Mouse (Mus musculus): ENCODE measurements around the gene Sim2. TPM values are rescaled to one million over a fixed set of nuclear protein-coding genes. Genes with fewer than 3 reads are reported as not detected.

Gene Sim2
- 0.09 and 0.13 TPM in 2 replicates for polyA plus RNA-seq (2012; rRNA removed)

DNA sequence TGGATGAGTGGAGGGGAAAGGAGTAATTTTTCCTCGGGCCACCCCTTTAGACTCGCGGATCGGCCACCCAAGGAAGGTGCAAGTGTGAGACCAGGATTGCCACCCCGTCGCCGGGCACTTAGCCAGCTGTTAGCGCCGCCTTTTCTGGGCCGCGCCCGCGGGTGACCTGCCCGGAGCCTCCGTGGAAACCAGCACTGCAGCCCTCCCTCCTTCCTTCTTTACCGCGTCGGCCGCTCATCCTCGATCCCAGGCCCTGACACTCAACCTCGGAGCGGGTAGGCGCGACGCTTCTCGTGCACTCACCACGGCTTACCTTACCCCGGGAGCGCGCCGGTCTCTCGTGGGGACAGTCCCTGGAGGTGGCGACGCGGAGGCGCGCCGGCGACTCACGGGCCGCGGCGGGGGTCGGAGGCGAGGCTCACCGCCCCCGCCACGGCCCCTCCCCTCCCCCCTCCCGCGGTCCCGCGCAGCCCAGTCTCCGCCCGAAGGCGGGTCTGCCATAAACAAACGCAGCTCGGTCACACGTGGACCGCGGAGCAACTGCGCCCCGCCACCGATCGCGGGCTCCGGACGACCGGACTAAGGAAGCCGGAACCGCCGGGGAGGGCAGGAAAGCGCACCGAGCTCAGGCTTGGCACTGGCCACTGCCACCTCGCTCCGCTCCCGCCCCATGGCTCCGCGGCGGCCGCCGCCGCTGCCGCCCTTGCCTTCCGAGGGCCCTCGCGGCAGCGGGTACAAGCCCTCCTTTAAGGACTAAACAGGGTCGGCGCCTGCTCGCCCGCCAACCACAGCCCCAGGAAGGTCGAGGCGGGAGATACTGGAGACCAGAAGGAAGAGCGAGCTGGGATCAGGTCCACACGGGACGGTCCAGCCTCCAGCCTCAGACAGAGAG is at the start of gene Sim2:
Gene Sim2 (plus strand): TSS at position 221 of the 892 bp plus-strand sequence.
- DNase-seq (ENCODE audit: low read depth): no peak

DNA sequence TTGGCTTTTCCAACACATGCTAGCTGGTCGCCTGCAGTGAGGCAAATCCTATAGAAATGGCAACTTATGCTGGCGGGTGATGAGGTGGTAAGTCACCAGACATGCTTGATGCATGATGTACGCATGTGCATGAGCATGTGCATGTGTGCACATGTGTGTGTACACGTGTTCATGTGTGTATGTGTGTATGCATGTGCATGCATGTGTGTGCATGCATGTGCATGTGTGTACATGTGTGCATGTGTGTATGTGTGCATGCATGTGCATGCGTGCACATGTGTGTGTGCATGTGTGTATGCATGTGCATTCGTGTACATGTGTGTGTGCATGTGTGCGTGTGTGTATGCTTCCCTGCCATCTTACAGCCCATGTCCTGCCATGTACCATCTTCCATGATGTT is 47.5 kb upstream of the Sim2 start:
- no peak for DNase-seq (ENCODE audit: low read depth)

DNA sequence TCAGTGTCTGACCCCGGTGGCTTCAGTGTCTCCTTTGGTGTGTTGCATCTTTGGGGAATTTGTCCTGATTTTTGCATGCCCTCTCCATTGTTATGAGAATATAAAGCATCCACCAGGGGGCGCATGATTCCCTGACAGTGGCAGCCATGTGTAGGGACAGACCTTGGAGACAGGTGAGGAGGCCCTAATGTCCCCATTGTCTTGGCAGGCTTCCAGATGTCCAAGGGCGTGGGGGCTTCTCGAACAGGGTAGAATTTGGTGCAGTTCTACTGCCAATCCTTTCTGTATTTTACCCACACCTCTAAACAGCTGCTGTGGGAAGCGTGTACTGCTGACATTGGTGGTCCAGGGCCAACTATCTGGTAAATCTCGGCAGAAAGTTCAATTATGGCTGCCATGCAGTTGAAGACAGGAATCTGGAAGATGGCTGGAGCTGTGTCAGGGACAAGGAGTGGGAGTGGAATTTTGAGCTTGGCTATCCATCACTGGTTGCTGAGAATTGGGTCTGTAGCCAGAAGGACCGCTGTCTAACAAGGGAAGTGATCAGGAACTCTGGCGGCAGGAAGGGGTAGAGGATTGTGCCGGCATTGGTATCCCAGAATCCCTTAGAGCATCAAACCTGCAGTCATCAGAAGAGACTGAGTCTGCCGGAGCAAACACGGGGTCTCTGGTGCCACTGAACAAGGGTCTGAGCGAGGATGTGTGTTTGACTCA is 46.3 kb upstream of the Sim2 start:
- no peak for DNase-seq (ENCODE audit: low read depth)

DNA sequence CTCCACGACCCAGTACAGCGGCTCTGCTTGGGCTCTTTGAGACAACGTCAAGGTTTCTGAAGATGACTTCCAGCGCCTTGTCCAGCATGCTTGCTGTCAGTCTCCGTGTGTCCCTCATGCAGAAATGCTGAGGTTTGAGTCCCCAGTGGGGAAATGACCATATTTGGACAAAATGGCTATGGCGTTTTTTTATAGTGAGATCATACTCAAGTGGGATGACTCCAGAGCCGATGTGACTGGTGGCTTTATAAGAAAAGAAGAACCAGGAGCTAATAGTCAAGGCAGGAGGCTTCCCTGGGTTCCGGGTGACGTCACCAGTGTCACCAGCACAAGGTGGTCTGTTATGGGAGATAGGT is 45.8 kb upstream of the Sim2 start:
- DNase-seq (ENCODE audit: low read depth): no peak

- no peak for DNase-seq (ENCODE audit: low read depth)
These were observed 44.2 kb upstream of the Sim2 start for GRCm38 (mm10) chr16:94040485-94040884.

DNA sequence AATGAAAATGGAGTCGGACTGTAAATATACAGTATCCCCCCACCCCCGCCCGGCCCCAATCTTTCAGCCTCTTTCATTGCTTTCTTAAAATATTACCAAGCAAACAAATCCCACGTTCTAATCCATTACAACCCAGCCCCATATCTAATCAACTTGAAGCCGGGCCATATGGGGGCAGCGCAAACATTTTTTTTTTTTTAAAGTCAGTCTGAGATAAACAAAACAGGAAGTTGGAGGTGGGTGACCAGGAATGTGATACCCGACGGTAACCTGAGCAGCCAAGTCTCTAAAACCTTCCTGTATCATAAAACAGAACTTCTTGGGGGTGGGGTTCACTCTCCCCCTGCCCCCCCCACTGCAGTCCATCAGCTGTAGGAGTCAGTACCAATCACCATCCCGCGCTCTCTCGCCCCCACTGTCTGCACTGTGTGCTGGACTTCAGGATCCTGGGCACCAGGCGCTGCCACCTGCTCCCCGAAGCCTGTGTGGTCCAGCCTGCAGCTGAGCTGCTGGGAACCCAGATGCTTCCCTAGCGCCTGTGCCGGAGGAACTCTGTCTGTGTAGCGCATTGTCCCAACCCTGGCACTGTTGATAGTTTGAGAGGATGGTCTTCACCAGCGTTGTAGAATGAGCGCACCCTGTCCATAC is 43.5 kb upstream of the Sim2 start:
- DNase-seq (ENCODE audit: low read depth): no peak

- no peak for DNase-seq (ENCODE audit: low read depth)
These were observed 40.9 kb upstream of the Sim2 start for GRCm38 (mm10) chr16:94043797-94044196.

DNA sequence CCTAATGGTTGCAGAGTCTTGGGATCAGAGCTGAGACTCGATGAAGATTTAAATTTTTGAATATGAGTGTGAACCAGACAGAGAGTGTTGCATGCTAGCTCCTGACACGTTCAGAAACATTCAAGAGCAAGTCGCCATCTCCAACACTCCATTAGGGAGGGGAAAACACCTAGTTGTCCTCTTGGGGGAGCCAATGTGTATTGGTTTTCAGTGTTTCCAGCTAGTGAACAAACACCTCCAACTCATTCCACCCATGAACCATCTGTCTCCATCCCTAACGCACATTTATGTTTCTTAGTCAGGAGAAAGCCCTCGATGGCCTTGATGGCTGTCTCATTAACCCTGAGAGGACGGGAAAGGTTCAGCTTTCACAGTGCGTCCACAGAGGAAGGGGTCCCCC is 39.7 kb upstream of the Sim2 start:
- DNase-seq (ENCODE audit: low read depth): no peak

DNA sequence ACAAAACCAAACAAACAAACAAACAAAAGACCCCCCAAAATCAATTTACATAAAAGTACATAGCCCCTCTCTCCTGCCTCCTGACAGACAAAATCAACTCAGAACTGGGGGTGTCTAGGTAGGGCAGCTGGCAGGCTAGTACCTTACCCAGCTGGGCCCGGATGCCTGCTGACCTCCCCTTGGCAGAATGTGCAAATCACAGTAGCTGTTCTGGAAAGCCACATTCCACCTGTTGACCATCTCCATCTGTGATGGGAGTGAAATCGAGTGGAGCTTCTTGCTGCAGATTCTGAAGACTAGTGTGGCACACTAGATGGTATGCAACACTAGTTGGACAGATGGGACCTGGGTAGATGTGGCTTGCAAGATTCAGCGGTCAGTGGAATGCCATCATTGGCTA is 34.4 kb upstream of the Sim2 start:
- DNase-seq (ENCODE audit: low read depth): no peak

GRCm38 (mm10) chr16:94055176-94055575 is 29.6 kb upstream of the Sim2 start:
- DNase-seq (ENCODE audit: low read depth): no peak

GRCm38 (mm10) chr16:94055576-94055975 is 29.2 kb upstream of the Sim2 start:
- no peak for DNase-seq (ENCODE audit: low read depth)

GRCm38 (mm10) chr16:94059820-94060219 is 24.9 kb upstream of the Sim2 start:
- no peak for DNase-seq (ENCODE audit: low read depth)

DNA sequence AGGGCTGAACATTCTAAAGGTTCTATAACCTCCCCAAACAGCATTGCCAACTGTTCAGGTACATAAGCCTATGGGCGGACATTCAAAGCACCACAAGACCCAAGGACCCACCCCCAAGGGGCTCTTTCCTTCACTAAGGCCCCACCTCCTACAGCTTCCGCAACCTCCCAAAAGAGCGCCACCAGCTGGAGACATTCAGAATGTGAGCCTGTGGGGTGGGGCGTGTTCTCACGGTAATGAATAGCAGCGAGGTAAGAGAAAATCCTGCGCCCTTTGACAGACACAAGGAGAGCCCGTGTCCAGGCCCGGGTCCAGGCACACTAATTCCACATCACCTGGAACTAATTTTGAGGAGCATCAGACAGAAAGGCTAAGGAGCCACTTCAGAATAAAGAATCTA is 20.5 kb upstream of the Sim2 start:
- DNase-seq (ENCODE audit: low read depth): no peak

GRCm38 (mm10) chr16:94065728-94066674 is 18.7 kb upstream of the Sim2 start:
- DNase-seq (ENCODE audit: low read depth): no peak

DNA sequence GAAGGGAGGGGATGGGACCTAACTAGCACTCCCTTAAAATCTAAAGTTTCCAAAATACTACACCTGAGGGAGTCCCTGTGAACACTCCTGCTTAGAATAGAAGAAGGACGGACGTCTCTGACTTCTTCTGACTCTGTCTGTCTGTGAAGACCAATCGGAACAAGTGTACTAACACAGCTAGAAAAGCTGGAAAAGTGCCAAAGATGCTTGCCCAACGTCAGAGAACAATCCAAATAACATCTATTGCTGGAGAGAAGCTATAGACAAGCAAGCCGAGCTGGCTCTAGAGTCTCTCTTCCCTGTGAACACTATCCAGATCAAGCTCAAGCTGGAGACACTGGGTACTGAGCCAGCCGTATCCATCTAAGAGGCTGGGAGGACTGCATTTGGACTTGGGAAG is 18.0 kb upstream of the Sim2 start:
- peak; percentile 26 for DNase-seq (ENCODE audit: low read depth)

DNA sequence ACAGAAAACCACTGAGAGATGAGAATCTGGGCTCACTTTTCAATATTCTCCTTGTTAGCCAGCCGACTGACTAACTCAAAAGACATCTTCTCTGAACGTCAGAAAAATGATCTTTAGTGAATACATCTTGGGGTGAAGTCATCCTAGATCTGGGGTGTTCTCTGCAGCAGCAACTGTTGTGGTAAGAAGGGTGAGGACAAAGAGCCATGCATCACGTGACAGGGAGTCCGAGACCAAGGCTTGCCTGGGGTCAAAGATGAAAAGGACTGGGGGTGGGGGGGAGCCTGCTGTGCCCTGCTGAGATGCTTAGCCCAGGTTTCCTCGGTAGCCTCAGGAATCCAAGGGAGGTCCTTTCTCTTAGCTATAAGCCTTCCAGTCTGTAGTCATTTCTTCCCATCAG is 17.5 kb upstream of the Sim2 start:
- DNase-seq (ENCODE audit: low read depth): no peak

DNA sequence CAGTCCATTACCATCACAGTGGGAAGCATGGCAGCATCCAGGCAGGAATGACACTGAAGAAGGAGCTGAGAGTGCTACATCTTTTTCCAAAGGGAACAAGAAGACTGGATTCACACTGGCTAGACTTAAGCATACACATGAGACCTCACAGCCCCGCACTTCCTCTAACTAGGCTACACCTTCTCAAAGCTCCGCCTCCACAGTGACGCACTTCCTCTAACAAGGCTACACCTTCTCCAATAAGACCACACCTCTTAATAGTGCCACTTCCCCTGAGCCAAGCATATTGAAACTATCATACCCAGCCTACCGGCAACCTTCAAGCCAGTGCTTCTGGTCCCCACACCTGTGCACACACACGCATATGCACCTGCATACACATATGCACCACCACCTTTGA is 15.7 kb upstream of the Sim2 start:
- DNase-seq (ENCODE audit: low read depth): no peak

DNA sequence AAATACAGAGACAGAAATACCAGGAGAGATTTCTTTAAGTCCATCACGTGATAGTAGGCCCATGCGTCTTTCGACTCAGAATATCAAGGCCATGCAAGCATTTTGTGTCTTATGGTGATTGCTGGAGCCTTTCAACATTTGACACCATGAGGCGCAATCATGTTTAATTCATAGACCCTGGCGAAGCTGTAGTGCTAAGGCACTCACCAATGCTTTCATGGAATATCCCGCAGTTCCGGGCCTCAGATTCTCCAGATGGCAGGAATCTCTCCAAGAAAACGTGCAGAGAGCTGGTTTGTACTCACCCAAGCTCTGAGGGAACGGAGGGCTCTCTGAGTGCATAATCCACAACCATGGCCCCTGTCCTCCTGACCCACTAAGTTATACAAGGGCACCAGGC is 13.8 kb upstream of the Sim2 start:
- DNase-seq (ENCODE audit: low read depth): no peak

DNA sequence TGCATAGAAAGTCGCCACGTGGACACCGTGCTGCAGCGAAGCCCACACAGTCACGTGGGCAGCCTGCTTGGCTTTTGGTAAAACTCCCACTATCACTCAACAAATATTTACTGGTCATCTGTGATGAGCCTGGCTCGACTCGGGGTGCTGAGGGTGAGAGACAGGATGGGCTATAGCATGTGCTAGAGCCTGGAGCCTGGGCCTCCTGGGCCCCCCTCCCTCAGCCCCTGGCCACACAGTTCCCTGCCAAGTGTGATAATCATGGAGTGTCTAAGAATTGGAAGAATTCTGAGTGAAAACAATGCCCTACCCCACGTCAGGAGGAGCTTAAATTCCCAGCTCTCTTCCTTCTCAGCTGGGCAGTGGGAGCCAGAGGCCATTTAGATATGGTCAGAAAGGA is 13.3 kb upstream of the Sim2 start:
- DNase-seq (ENCODE audit: low read depth): no peak

DNA sequence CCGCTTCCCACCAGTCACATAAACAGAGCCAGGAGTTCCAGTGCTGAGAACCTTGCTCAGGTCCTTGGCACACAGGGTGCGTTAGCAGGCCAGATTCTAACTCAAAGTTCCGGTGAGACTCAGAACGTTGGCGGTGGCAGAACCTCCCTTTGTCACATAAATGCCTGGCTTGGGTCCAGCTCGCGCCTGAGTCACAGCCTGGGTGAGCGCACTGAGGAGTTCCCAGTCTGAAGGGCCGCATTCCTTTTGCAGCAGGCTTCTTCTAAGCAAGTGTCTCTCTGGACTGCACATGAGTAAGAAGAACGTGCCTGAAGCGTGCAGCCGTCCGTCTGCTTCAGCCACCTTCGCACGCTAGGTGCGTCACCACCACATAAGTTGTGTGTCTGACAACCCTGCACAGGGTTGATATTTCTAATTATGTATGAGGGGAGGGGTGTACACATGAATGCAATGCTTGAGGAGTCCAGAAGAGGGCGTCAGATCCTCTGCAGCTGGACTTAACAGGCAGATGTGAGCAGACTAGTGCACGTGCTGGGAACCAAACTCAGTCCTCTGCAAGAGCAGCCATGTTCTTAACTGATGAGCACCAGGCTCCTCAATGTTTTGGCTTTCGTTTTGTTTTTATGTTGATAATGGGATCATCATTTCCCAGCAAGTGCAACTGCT is 9.2 kb upstream of the Sim2 start:
- no peak for DNase-seq (ENCODE audit: low read depth)

Data from gonadal fat pad, adult 2 months (tissue).